Mouse (Mus musculus) gastrocnemius, postnatal 14 days (tissue): ENCODE data around the gene Zfand3. TPM values are rescaled to one million over a fixed set of nuclear protein-coding genes. Genes with fewer than 3 reads are reported as not detected.

Experiments
- DNase-seq: peaks from one replicate; pipeline ENCODE4 v3.0.0; 2021; ENCODE audit warnings: mixed read lengths
- intact Hi-C: fragments of 180-260 bp; cut with DNase I; formaldehyde crosslinking; loops from one replicate; pipeline ENCODE4 v1.15.1; 2025; ENCODE audit warnings: low total_unique reads
- total RNA-seq, 2 experiments: library from RNA; stranded (reverse); gene quantifications; 2 replicates each; pipeline ENCODE4 v1.2.3; 2021

The Zfand3 gene
- total RNA-seq, 2 experiments from 2014 or later, result 85.6 to 105 TPM

DNA sequence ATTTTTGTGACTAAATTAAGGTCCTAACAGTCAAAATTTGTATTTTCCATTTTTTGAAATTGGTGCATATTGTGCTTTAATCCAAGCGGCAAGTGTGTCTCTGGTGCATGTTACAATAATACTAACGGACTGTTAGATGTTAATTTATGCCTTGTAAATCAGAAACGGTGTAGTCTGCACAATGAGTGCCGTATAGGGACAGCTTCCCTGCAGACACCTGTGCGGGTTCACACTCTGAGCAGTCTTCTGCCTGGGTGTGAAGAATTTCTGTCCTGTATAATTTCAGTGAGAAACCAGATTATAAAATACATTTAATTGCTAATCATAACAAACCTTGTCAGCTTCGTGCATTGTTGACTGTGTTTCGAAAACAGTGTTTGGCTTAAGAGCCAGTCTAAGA is 124.7 kb downstream of the Zfand3 start:
- DNase-seq, result no peak

DNA sequence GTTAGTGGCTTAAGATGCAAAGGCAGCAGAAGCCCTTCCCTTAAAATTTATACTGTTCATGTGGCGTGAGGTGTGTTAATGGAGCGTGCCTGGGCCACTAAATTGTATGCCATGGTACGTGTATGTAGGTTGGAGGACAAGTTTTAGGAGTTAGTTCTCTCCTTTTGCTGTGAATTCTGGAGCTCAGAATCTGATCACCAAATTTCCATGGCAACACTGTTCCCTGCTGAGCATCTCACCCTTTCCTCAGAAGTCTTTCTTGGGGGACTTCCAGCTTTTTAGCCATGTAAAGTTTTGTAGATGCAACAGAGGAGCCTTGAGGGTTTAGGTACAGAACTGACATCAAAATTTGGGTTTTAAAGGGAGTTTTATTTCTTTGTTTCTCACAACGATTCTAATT is 125.8 kb downstream of the Zfand3 start:
- intact Hi-C loops, result loop anchor here (10.0 kb wide), 1 partner anchor 54 kb away; no protein-coding TSS in a partner anchor
- no peak for DNase-seq

More for the DNA sequence above, 124.7 kb downstream of the Zfand3 start:
- intact Hi-C loops, result loop anchor here (10.0 kb wide), 1 partner anchor 306 kb away; no protein-coding TSS in a partner anchor

- intact Hi-C loops, result loop anchor here (10.0 kb wide), 1 partner anchor 51 kb away; no protein-coding TSS in a partner anchor
- DNase-seq, result no peak
Measured at GRCm38 (mm10) chr17:30133641-30134040, 129.1 kb downstream of the Zfand3 start.

GRCm38 (mm10) chr17:30134955-30135735 is 130.6 kb downstream of the Zfand3 start:
- intact Hi-C loops, result loop anchor here (10.0 kb wide), 1 partner anchor 50 kb away; no protein-coding TSS in a partner anchor
- DNase-seq, result no peak

- intact Hi-C loops, result loop anchor here (10.0 kb wide), 1 partner anchor 49 kb away; no protein-coding TSS in a partner anchor
- no peak for DNase-seq
Measured at GRCm38 (mm10) chr17:30135890-30136289, 131.4 kb downstream of the Zfand3 start.

DNA sequence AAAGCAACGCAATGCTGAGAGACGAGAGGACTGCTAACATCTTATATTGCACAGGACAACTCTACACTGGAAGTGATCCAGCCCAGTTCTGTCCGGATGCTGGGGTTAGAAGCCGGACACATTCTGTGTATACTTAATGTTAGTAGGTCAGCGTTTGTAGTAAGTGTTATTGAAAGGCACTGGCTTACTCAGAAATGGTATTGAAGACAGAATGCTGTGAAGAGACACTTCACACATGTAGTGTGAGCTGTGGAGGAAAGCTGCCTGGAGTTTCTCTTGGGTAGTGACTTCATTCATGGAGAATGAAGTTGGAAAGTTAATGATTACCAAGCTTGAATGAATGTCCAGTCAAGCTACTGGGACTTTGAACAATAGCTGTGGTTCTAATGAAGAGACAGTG is 132.2 kb downstream of the Zfand3 start:
- intact Hi-C loops, result loop anchor here (10.0 kb wide), 1 partner anchor 48 kb away; no protein-coding TSS in a partner anchor
- DNase-seq, result no peak

GRCm38 (mm10) chr17:30137115-30137514 is 132.6 kb downstream of the Zfand3 start:
- intact Hi-C loops, result loop anchor here (10.0 kb wide), 1 partner anchor 48 kb away; no protein-coding TSS in a partner anchor
- DNase-seq, result no peak

DNA sequence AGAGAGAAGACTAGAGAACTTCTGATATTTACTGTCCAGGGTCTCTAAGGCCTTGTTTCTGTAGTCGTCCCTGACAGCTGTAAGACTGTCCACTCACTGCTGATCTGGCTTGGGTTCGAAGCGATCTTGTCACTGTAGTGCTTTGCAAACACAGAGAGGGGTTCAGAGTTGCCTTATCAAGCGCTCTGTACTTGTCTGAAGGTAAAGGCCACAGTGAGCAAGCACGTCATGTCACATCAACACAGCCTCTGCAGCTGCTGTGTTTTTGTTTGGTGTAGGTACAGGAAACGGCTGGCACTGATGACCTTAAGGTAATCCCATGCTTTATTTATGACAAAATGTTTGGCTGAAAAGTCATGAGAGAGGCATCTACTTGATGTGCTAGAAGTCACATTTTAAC is 139.6 kb downstream of the Zfand3 start:
- intact Hi-C loops, result no loop called here
- DNase-seq, result no peak

GRCm38 (mm10) chr17:30145596-30146149 is 141.1 kb downstream of the Zfand3 start:
- DNase-seq, result no peak
- intact Hi-C loops, result no loop called here

DNA sequence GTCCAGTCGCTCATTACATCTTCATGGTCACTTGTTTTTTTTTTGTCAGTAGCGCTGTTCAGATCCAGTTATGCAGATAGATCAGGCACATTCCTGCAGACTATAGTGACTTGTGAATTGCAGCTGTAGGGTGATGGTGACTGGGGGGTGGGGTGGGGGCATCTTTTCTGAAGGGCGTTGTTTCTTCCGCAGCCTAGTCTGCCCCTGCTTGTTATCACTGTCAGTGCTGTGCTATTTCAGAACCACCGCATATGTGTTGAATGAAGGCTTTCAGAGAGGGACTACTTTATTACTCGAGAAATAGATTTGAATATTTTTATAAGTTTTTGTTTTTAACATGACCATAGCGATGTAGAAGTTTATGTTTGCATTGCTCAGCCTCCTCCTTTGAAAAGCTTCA is 142.0 kb downstream of the Zfand3 start:
- intact Hi-C loops, result no loop called here
- DNase-seq, result no peak

DNA sequence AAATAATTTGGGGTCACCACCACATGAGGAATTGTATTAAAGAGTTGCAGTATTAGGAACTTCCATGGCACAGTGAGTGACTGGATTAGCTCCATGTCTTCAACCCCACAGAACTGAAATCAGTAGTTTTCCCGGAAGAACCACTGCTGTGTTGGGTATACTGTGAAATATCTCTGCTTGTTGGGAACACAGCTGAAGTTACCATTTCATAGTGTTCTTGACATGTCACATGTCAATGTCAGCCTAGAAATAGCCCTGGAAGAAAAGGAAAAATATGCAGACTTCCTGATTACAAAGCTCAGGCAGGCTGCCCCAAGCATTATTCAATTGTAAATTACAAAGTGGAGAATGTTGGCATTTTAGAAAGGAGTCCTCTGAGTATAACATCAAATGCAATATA is 143.4 kb downstream of the Zfand3 start:
- DNase-seq, result no peak
- intact Hi-C loops, result no loop called here

DNA sequence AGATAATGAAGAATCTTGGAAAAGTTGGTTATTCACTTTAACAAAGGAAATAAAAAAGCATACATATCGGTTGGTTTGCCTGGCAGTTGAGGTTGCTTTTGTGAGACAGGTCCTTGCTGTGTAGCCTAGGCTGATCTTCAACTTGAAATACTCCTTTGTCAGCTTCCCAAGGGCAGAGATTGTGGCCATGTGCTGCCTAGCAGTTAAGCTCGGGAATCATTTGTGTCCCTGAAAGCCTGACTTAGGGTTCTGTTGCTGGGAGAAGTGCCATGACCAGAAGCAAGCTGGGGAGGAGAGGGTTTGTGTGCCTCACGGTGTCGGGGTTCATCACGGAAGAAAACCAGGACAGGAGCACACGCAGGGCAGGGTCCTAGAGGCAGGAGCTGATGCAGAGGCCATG is 143.8 kb downstream of the Zfand3 start:
- DNase-seq, result no peak
- intact Hi-C loops, result no loop called here

- intact Hi-C loops, result no loop called here
- no peak for DNase-seq
Measured at GRCm38 (mm10) chr17:30149911-30150310, 145.4 kb downstream of the Zfand3 start.

GRCm38 (mm10) chr17:30154144-30154543 is 149.6 kb downstream of the Zfand3 start:
- intact Hi-C loops, result no loop called here
- no peak for DNase-seq

DNA sequence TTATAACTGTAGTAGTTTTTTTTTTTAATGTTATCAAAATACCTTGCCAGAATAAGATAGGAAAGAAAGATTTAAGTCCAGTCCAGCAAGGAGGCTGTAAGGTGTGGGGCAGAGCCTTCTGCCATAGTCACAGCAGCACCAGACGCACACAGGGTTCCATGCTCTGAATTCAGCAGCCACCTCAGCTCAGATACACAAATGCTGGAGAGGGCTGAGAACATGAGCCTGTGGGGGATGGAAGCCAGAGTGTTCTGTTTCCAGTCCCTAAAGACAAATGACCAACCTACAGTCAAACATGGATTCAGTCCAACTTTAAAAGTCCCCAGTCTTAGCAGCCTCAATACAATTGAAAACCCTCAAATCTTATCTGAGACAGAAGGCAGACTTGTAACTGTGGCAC is 150.3 kb downstream of the Zfand3 start:
- intact Hi-C loops, result no loop called here
- no peak for DNase-seq

GRCm38 (mm10) chr17:30155411-30155925 is 150.9 kb downstream of the Zfand3 start:
- intact Hi-C loops, result no loop called here
- DNase-seq, result no peak

GRCm38 (mm10) chr17:30158419-30159108 is 154.0 kb downstream of the Zfand3 start:
- intact Hi-C loops, result no loop called here
- no peak for DNase-seq

DNA sequence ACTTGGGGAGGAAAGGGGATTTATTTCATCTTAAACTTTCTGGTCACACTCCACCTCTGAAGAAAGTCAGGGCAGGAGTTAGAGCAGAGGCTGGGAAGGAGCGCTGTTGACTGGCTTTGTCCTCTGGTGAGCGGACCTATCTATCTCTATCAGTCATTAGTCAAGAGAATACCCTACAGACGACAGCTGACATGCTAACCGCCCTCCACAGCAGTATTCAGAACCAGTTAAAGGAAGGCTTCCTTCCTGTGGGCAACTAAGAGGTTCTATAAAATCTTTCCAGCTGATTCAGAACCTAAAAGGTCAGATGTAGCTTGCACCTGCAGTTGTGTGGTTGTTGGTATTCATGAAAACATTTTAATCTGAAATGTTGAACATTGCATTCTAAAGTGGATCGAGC is 154.8 kb downstream of the Zfand3 start:
- intact Hi-C loops, result no loop called here
- no peak for DNase-seq

- no peak for DNase-seq
- intact Hi-C loops, result no loop called here
Measured at GRCm38 (mm10) chr17:30160823-30161432, 156.4 kb downstream of the Zfand3 start.

DNA sequence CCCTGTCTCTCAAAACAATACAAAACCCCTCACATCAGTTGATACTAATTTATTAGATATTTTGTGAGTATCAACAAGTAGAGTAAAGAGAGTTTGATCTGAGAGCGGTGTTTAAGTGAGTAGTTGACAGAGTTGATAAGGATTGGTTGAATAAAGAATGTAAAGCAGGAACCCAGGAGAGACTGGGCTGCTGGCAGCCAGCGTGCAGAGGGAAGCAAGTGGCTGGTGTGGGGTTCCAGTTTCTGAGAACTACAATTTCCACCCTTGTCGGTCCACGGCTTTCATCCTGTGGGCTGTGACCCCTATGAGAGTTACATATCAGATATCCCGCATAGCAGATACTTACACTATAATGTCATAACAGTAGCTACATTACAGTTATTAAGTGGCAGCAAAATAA is 158.4 kb downstream of the Zfand3 start:
- intact Hi-C loops, result no loop called here
- no peak for DNase-seq
